Mouse (Mus musculus): ENCODE measurements at regions not wholly inside any gene's neighbourhood (a gene's known extent, or its start where the extent isn't known, plus 50 kb on each side); places are given as distances from the start of the nearest gene placed in this dataset.

DNA sequence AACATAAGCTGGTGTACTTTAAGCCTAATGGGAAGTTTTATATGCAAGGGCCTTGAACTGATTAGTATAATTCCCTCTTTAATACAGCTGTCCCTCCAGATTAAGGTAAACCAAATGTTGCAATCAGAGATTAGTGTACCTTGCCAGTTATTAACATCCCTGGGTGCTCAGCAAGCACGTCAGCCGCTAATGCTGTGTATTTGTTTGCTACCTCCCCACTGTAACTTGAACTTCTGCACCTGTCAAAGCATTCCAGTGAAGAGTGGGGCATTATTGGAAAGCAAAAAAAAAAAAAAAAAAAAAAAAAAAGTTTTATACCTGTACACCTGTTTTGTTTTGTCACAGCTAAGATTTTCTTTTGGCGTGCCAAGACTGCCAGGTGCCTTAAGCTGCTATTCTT, 53.1 kb upstream of the Zeb2 start:
- TF ChIP-seq POLR2A (IDR thresholded peaks at IDR 0.05; ENCODE audit: borderline replicate concordance, low read depth, low read length) (no peak), CTCF (IDR thresholded peaks at IDR 0.05; ENCODE audit: low read depth, low read length) (no peak)

Measured in bone marrow macrophage, adult 2 months (primary cell).